12 mouse cellular contexts compared by ENCODE assay signal in genomic region chr19:9946986-9947385, GRCm38 (mm10). TPM values are rescaled to one million over a fixed set of nuclear protein-coding genes. Genes with fewer than 3 reads are reported as not detected.
DNase-seq lines count a peak whose midpoint lies in the region; ATAC-seq lines count a peak whose summit lies in the region.
"Had no signal": no experiment of that assay in that cellular context is flagged by ENCODE, and none has a peak within 500 bp of the region (broad histone marks: within the 10 kb centered on the region; RNA-seq: fewer than 3 reads in every experiment).

No protein-coding gene starts in this region.

- H3K4me2 ChIP-seq in heart, embryonic 15.5 days = no peak overlapping the region
- H3K4me2 ChIP-seq in hindbrain, embryonic 13.5 days = no peak overlapping the region

- ATAC-seq in heart, embryonic 15.5 days (replicated peaks; ENCODE audit: insufficient number of reproducible peaks, insufficient read depth, low FRiP score, low read depth) = peak; percentile 41; the same call in 1 of the 2 replicates
- ATAC-seq in hindbrain, embryonic 13.5 days (ENCODE audit: low FRiP score) = no peak

- H3K4me1 ChIP-seq in heart, embryonic 15.5 days (replicated peaks) = peaks cover 26% of the 10 kb centered on the region
- no peaks in the 10 kb centered on the region for H3K4me1 ChIP-seq in hindbrain, embryonic 13.5 days (replicated peaks)

- no peak overlapping the region for H3K9ac ChIP-seq in heart, embryonic 15.5 days
- no peak overlapping the region for H3K9ac ChIP-seq in hindbrain, embryonic 13.5 days

- no peaks in the 10 kb centered on the region for H3K27me3 ChIP-seq in heart, embryonic 15.5 days
- no peaks in the 10 kb centered on the region for H3K27me3 ChIP-seq in hindbrain, embryonic 13.5 days

- 59% methylated on average over 3 of the region's 3 CpGs for WGBS in heart, embryonic 15.5 days
- 82% methylated on average over 3 of the region's 3 CpGs for WGBS in hindbrain, embryonic 13.5 days

- no peak overlapping the region for H3K4me3 ChIP-seq in heart, embryonic 15.5 days
- no peak overlapping the region for H3K4me3 ChIP-seq in hindbrain, embryonic 13.5 days
- H3K4me3 ChIP-seq: hindbrain, embryonic 10.5 days; myocyte had no signal

- H3K27ac ChIP-seq in heart, embryonic 15.5 days = peak overlapping the region; percentile 37; the same call in 1 of the 2 replicates
- H3K27ac ChIP-seq in hindbrain, embryonic 13.5 days = no peak overlapping the region
- H3K27ac ChIP-seq: hindbrain, embryonic 10.5 days had no signal

- no peaks in the 10 kb centered on the region for H3K9me3 ChIP-seq in heart, embryonic 15.5 days (replicated peaks)
- H3K9me3 ChIP-seq in hindbrain, embryonic 13.5 days = no peaks in the 10 kb centered on the region
- H3K9me3 ChIP-seq: hindbrain, embryonic 10.5 days had no signal

- peak; percentile 23 to 33 for DNase-seq in gastrocnemius, adult 8-10 months (ENCODE audit: low spot score in 2 of 2)
- DNase-seq in gastrocnemius, postnatal 4 days (ENCODE audit: low spot score in 2 of 2) = no peak
- peak; percentile 43 for DNase-seq in ovary, adult 18-20 months (ENCODE audit: low spot score)
- DNase-seq in ovary, postnatal 10 days (ENCODE audit: low spot score) = no peak
- peak; percentile 75 for DNase-seq in skeletal muscle tissue, adult 2 months (ENCODE audit: low read depth, low spot score)
- no peak for DNase-seq in liver
- DNase-seq: cerebellum, postnatal 14 days; thymus, postnatal 14 days had no signal

- H3K36me3 ChIP-seq in heart, embryonic 15.5 days = no peaks in the 10 kb centered on the region
- no peaks in the 10 kb centered on the region for H3K36me3 ChIP-seq in hindbrain, embryonic 13.5 days
- H3K36me3 ChIP-seq: hindbrain, embryonic 10.5 days had no signal

RNA-seq across cellular contexts. Expression of gene Fth1, which starts 33.4 kb away (rescaled TPM):
- 1,000 to 10,000 TPM; 1,901 to 2,305 (median 2,120) TPM for total RNA-seq in gastrocnemius, adult 8-10 months (2022)
- 1,000 to 10,000 TPM; 1,831 to 1,888 TPM for total RNA-seq in gastrocnemius, postnatal 4 days (2021)
- 1,879 and 1,985 TPM in 2 replicates for polyA plus RNA-seq in heart, embryonic 15.5 days (2015; fragmentation: Nextera tagmentation; extraction: Ambion mirVana)
- polyA plus RNA-seq in hindbrain, embryonic 13.5 days (2015; fragmentation: Nextera tagmentation; extraction: Ambion mirVana) = 1,535 and 1,618 TPM in 2 replicates

RNA-seq across cellular contexts. Expression of gene Incenp, which starts 47.6 kb away (rescaled TPM):
- total RNA-seq in gastrocnemius, adult 8-10 months (2022) = 1 to 10 TPM; 1.5 to 4.6 (median 2.9) TPM
- total RNA-seq in gastrocnemius, postnatal 4 days (2021) = 10 to 100 TPM; 39.3 TPM
- polyA plus RNA-seq in heart, embryonic 15.5 days (2015; fragmentation: Nextera tagmentation; extraction: Ambion mirVana) = 56.9 and 72.6 TPM in 2 replicates
- polyA plus RNA-seq in hindbrain, embryonic 13.5 days (2015; fragmentation: Nextera tagmentation; extraction: Ambion mirVana) = 31.3 and 32.9 TPM in 2 replicates

RNA-seq across cellular contexts. Expression of gene Best1, which starts 54.4 kb away (rescaled TPM):
- under 1 TPM in 3 of 4 experiments, not detected in 1; 0.39 to 0.46 (median 0.45) TPM for total RNA-seq in gastrocnemius, adult 8-10 months (2022)
- 1 to 10 TPM; 1.2 to 1.5 TPM for total RNA-seq in gastrocnemius, postnatal 4 days (2021)
- polyA plus RNA-seq in heart, embryonic 15.5 days (2015; fragmentation: Nextera tagmentation; extraction: Ambion mirVana) = 0.19 and 0.25 TPM in 2 replicates
- polyA plus RNA-seq in hindbrain, embryonic 13.5 days (2015; fragmentation: Nextera tagmentation; extraction: Ambion mirVana) = 1.5 and 1.7 TPM in 2 replicates

RNA-seq across cellular contexts. Expression of gene Rab3il1, which starts 54.5 kb away (rescaled TPM):
- 1 to 10 TPM; 2.5 to 3.9 (median 3.3) TPM for total RNA-seq in gastrocnemius, adult 8-10 months (2022)
- 10 to 100 TPM; 24.2 to 26.1 TPM for total RNA-seq in gastrocnemius, postnatal 4 days (2021)
- polyA plus RNA-seq in heart, embryonic 15.5 days (2015; fragmentation: Nextera tagmentation; extraction: Ambion mirVana) = 21.8 and 30.0 TPM in 2 replicates
- 22.6 and 25.1 TPM in 2 replicates for polyA plus RNA-seq in hindbrain, embryonic 13.5 days (2015; fragmentation: Nextera tagmentation; extraction: Ambion mirVana)

Comparison
In these comparisons a context has a peak if more than half of its experiments do, and no peak if none do; other contexts are left out.
1. DNase-seq: peak in gastrocnemius, adult 8-10 months (2 of 2), ovary, adult 18-20 months (single experiment) and skeletal muscle tissue, adult 2 months (single experiment); none in gastrocnemius, postnatal 4 days (0 of 2), ovary, postnatal 10 days (single experiment) and liver (single experiment).
2. RNA of gene Incenp, which starts 47.6 kb away (total RNA-seq): 39.3 TPM in gastrocnemius, postnatal 4 days; 1.5 to 4.6 TPM in gastrocnemius, adult 8-10 months; every median in the first group is over 4 times any median in the second.